Mouse (Mus musculus): ENCODE measurements around the gene Cfd.

Cfd gene

GRCm38 (mm10) chr10:79934272-79934721, 43.6 kb downstream of the Cfd start:
- no peak for DNase-seq

- no peak for DNase-seq
Measured at GRCm38 (mm10) chr10:79934794-79935569, 44.3 kb downstream of the Cfd start.

- DNase-seq: no peak
Measured at GRCm38 (mm10) chr10:79936284-79936910, 45.7 kb downstream of the Cfd start.

GRCm38 (mm10) chr10:79936911-79937441, 46.3 kb downstream of the Cfd start:
- peak; percentile 64 for DNase-seq

DNA sequence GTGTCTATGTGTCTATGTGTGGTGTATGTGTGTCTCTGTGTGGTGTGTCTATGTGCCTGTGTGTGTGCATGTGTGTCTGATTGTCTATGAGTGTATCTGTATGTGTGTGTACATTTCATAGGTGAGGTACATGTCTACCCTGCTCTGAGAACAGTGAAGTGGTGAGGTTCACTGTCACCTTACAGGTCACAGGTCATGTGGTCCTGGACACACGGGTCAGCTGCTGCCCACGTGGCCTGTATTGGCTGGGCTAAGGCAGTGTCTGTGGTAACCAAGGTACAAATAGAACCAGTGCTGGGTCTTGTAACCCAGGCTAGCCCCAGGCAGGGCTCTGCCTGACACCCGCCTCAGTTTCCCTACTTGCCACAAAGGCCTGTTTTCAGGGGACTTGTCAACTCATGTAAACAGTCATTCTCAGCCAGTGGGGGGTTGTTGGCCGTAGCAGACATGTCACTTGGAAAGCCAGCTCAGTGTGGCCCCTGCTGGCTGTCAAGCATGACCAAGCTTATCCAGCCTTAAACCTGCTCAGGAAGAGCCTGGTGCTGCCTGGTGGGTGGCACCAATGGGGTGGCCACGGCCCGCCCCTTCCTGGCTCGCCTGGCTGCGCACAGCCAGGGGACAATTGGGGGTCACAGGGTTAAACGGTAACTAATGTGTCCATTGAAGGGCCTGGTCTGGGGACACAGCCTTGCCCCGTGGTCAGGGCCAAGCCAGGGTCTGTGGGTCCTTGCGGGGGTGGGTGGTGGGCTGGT, 47.3 kb downstream of the Cfd start:
- DNase-seq: no peak

- DNase-seq: no peak
Measured at GRCm38 (mm10) chr10:79940749-79941148, 50.1 kb downstream of the Cfd start.
